Mouse (Mus musculus): Measurements from ENCODE around the gene Myo5c. TPM values are rescaled to one million over a fixed set of nuclear protein-coding genes. Genes with fewer than 3 reads are reported as not detected.

Gene Myo5c
- polyA plus RNA-seq, 1 experiment from 2014 or later: 0.95 TPM

DNA sequence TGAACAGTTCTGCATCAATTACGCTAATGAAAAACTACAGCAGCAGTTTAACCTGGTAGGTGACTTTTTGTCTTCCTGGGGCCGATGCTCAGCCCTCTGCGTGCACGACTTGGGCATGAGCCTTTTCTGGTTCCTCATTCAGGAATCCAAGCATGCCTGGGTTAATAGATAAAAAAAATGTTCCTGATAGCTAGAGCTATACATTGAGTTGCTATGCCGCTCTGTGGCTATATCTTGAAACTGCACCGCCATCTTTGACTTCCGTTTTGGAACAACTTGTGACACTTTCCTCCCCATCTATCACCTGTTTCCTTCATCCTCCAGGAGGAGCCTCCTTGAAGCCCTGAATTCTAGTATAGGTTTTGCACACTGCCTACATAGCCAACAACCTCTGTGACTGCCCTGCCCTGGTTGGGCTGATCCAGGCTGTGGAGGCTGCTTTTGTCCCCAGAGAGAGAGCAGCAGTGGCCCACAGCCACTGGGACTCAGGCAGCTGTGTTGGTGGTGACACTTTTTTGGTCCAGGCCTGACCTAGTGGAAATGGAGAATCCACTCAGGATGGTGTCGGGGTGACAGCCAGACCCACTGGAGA is 30.5 kb downstream of the Myo5c start:
- Histone ChIP-seq H3K4me1 (ENCODE audit: control insufficient read depth, insufficient read depth, low read length) (peaks cover 8% of the 10 kb centered on the region), H3K9me3 (ENCODE audit: control insufficient read depth, low read length) (no peaks in the 10 kb centered on the region), H3K27ac (replicated peaks; ENCODE audit: low read depth, low read length) (no peak overlapping the region), H3K4me2 (ENCODE audit: low read depth, severe bottlenecking) (no peak overlapping the region), H3K4me3 (ENCODE audit: low read depth, low read length) (no peak overlapping the region), H3K9ac (ENCODE audit: low read length) (no peak overlapping the region), H3K27me3 (ENCODE audit: control insufficient read depth, insufficient read depth, low read length) (no peaks in the 10 kb centered on the region), H3K36me3 (ENCODE audit: control insufficient read depth, insufficient read depth, low read length) (no peaks in the 10 kb centered on the region)
- DNase-seq (ENCODE audit: low spot score) (no peak), ATAC-seq (ENCODE audit: insufficient number of reproducible peaks, low FRiP score, low TSS enrichment, low read depth) (no peak)
- 79% methylated on average over 8 of the region's 8 CpGs for WGBS

DNA sequence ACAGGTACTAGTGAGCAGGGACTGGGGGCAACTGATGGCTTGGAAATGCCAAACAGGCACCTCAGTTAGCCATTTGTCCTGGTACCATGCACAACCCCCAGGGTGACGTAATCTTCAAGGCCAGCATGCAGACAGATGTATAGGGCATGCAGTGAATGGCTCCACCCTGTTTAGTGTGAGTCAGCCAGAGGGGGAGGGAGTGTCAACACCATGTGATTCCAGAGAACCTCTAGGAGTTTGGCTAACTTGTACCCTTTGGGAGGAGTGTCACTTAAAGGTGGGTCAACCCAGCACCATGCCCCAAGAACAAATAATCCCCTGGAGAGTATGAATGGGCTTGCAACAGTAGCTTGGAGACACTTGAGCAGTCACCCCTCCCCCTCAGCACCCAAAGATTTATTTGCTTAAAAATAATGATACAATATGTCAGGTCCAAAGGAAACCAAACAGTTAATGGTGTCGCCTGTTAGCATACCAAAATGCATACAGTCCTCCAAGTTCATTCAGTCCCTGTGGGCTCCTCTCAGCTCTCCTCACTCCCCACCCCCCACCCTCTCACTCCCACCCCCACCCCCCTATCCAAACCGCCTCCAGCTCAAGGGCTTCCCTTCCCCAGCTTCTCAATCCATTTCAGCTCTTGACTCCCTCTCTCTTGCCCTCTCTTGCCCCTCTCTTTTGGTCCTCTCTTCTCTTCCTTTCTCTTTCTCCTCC is 32.3 kb downstream of the Myo5c start:
- DNase-seq (ENCODE audit: low spot score) (no peak), ATAC-seq (ENCODE audit: insufficient number of reproducible peaks, low FRiP score, low TSS enrichment, low read depth) (0 out of 2 replicates have a peak, but pooled peaks have one; percentile 42)
- Histone ChIP-seq H3K4me1 (ENCODE audit: control insufficient read depth, insufficient read depth, low read length) (peaks cover 8% of the 10 kb centered on the region), H3K9ac (ENCODE audit: low read length) (no peak overlapping the region), H3K27ac (replicated peaks; ENCODE audit: low read depth, low read length) (no peak overlapping the region), H3K4me2 (ENCODE audit: low read depth, severe bottlenecking) (no peak overlapping the region), H3K9me3 (ENCODE audit: control insufficient read depth, low read length) (no peaks in the 10 kb centered on the region), H3K4me3 (ENCODE audit: low read depth, low read length) (no peak overlapping the region), H3K27me3 (ENCODE audit: control insufficient read depth, insufficient read depth, low read length) (no peaks in the 10 kb centered on the region), H3K36me3 (ENCODE audit: control insufficient read depth, insufficient read depth, low read length) (no peaks in the 10 kb centered on the region)
- WGBS: 45% methylated on average over 3 of the region's 3 CpGs

DNA sequence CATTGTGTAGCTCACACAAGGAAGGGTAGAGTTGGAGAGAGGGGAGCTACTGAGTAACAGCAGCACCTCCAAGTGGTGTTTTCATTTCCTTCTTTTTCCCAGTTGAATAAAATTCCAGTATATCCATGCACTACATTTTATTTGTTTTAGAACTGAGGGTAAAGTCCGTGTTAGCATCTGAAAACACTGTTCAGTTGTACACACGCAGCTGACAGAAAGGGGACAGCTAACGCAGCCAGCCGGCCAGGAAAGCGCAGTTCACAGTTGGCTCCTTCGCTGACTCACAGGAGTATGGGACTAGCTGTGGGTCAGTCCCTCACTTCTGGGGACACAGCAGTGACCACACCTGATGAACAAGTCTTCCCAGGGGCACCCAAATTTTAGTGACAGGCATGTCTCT is 35.3 kb downstream of the Myo5c start:
- H3K4me1 ChIP-seq (ENCODE audit: control insufficient read depth, insufficient read depth, low read length): no peaks in the 10 kb centered on the region
- DNase-seq (ENCODE audit: low spot score): no peak
- no peaks in the 10 kb centered on the region for H3K27me3 ChIP-seq (ENCODE audit: control insufficient read depth, insufficient read depth, low read length)
- no peaks in the 10 kb centered on the region for H3K36me3 ChIP-seq (ENCODE audit: control insufficient read depth, insufficient read depth, low read length)
- 84% methylated on average over 6 of the region's 6 CpGs for WGBS
- no peak overlapping the region for H3K9ac ChIP-seq (ENCODE audit: low read length)
- H3K9me3 ChIP-seq (ENCODE audit: control insufficient read depth, low read length): no peaks in the 10 kb centered on the region
- no peak overlapping the region for H3K4me3 ChIP-seq (ENCODE audit: low read depth, low read length)
- H3K4me2 ChIP-seq (ENCODE audit: low read depth, severe bottlenecking): no peak overlapping the region
- no peak for ATAC-seq (ENCODE audit: insufficient number of reproducible peaks, low FRiP score, low TSS enrichment, low read depth)
- H3K27ac ChIP-seq (replicated peaks; ENCODE audit: low read depth, low read length): no peak overlapping the region

DNA sequence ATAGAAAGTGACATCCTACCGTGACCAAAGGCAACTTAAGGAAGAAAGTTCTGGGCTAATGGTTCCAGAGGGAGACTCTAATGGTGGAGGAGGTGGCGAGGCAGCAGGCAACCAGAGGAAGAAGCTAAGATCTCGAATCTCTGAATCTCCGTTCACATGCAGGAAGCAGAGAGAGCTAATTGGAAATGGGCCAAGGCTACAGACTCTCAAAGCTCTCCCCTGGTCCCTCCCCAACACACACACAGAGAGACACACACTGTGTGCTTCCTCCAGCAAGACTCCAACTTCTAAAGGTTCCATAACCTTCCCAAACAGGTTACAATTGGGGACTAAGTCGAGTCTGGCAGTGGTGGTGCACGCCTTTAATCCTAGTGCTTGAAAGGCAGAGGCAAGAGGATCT is 38.6 kb downstream of the Myo5c start:
- WGBS: 76% methylated on average over 6 of the region's 6 CpGs
- ATAC-seq (ENCODE audit: insufficient number of reproducible peaks, low FRiP score, low TSS enrichment, low read depth) (no peak), DNase-seq (ENCODE audit: low spot score) (no peak)
- no peak overlapping the region for H3K4me2 ChIP-seq (ENCODE audit: low read depth, severe bottlenecking)
- H3K27me3 ChIP-seq (ENCODE audit: control insufficient read depth, insufficient read depth, low read length): no peaks in the 10 kb centered on the region
- no peak overlapping the region for H3K27ac ChIP-seq (replicated peaks; ENCODE audit: low read depth, low read length)
- no peaks in the 10 kb centered on the region for H3K4me1 ChIP-seq (ENCODE audit: control insufficient read depth, insufficient read depth, low read length)
- no peak overlapping the region for H3K4me3 ChIP-seq (ENCODE audit: low read depth, low read length)
- no peaks in the 10 kb centered on the region for H3K9me3 ChIP-seq (ENCODE audit: control insufficient read depth, low read length)
- H3K9ac ChIP-seq (ENCODE audit: low read length): no peak overlapping the region
- no peaks in the 10 kb centered on the region for H3K36me3 ChIP-seq (ENCODE audit: control insufficient read depth, insufficient read depth, low read length)

DNA sequence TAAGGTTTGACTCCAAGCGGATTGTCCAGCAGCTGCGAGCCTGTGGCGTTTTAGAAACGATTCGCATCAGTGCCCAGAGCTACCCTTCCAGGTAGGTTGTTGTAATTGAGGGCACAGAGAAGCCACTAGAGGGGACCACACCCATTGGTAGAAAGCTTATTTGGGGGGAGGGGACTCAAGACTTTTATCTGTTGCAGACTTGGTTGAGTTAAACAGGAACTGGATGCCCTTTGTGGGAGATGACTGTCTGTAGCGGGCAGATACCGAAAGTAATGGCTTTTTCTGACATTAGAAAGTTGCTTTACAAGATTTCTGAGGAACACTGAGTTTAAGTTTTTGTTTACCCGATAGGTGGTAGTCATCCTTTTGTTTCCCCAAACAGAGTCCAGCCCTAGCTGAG is 39.7 kb downstream of the Myo5c start:
- Histone ChIP-seq H3K36me3 (ENCODE audit: control insufficient read depth, insufficient read depth, low read length) (no peaks in the 10 kb centered on the region), H3K9me3 (ENCODE audit: control insufficient read depth, low read length) (no peaks in the 10 kb centered on the region), H3K27me3 (ENCODE audit: control insufficient read depth, insufficient read depth, low read length) (no peaks in the 10 kb centered on the region), H3K4me3 (ENCODE audit: low read depth, low read length) (no peak overlapping the region), H3K4me1 (ENCODE audit: control insufficient read depth, insufficient read depth, low read length) (no peaks in the 10 kb centered on the region), H3K27ac (replicated peaks; ENCODE audit: low read depth, low read length) (no peak overlapping the region), H3K4me2 (ENCODE audit: low read depth, severe bottlenecking) (no peak overlapping the region), H3K9ac (ENCODE audit: low read length) (no peak overlapping the region)
- 93% methylated on average over 8 of the region's 8 CpGs for WGBS
- DNase-seq (ENCODE audit: low spot score) (no peak), ATAC-seq (ENCODE audit: insufficient number of reproducible peaks, low FRiP score, low TSS enrichment, low read depth) (no peak)

DNA sequence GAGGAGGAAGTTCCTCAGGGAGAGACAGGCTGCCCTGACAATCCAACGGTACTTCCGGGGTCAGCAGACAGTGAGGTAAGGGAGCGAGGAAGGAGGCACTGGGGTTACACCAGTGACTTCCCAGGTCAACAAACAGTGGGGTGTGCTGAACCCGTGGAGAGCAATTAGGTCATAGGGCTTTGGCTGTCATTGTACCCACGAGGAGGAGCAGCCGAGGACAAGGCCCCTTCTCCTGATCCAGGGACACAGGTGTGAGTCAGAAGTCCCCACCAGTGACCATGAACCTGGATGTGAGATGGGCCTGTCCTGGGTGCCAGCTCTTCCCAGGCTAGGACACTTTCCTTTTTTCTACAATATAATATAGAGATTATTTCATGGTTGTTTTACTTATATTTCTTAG is 41.8 kb downstream of the Myo5c start:
- DNase-seq (ENCODE audit: low spot score) (no peak), ATAC-seq (ENCODE audit: insufficient number of reproducible peaks, low FRiP score, low TSS enrichment, low read depth) (no peak)
- 71% methylated on average over 6 of the region's 6 CpGs for WGBS
- H3K36me3 ChIP-seq (ENCODE audit: control insufficient read depth, insufficient read depth, low read length): no peaks in the 10 kb centered on the region
- no peaks in the 10 kb centered on the region for H3K9me3 ChIP-seq (ENCODE audit: control insufficient read depth, low read length)
- no peak overlapping the region for H3K4me2 ChIP-seq (ENCODE audit: low read depth, severe bottlenecking)
- no peak overlapping the region for H3K4me3 ChIP-seq (ENCODE audit: low read depth, low read length)
- no peaks in the 10 kb centered on the region for H3K27me3 ChIP-seq (ENCODE audit: control insufficient read depth, insufficient read depth, low read length)
- H3K27ac ChIP-seq (replicated peaks; ENCODE audit: low read depth, low read length): no peak overlapping the region
- H3K9ac ChIP-seq (ENCODE audit: low read length): no peak overlapping the region
- no peaks in the 10 kb centered on the region for H3K4me1 ChIP-seq (ENCODE audit: control insufficient read depth, insufficient read depth, low read length)

DNA sequence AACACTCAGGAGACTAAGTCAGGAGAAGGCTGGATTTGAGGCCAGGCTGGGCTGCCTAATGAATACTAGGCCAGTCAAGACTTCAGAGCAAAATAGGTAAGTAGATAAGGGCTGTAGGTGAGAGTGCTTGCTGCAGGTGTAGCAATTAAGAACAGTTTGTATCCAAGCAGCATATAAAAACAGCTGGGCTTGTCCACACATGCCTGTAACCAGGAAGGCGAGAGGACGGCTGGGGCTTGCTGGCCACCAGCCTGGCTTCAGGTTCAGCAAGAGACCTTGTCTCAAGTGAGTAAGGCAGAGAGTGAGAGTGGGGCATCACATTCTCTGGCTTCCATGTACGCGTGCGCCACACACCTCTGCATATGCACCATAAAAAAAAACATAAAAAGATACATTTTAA is 42.7 kb downstream of the Myo5c start:
- Histone ChIP-seq H3K27me3 (ENCODE audit: control insufficient read depth, insufficient read depth, low read length) (no peaks in the 10 kb centered on the region), H3K9ac (ENCODE audit: low read length) (no peak overlapping the region), H3K36me3 (ENCODE audit: control insufficient read depth, insufficient read depth, low read length) (no peaks in the 10 kb centered on the region), H3K4me2 (ENCODE audit: low read depth, severe bottlenecking) (no peak overlapping the region), H3K9me3 (ENCODE audit: control insufficient read depth, low read length) (no peaks in the 10 kb centered on the region), H3K27ac (replicated peaks; ENCODE audit: low read depth, low read length) (no peak overlapping the region), H3K4me1 (ENCODE audit: control insufficient read depth, insufficient read depth, low read length) (no peaks in the 10 kb centered on the region), H3K4me3 (ENCODE audit: low read depth, low read length) (no peak overlapping the region)
- DNase-seq (ENCODE audit: low spot score): no peak
- ATAC-seq (ENCODE audit: insufficient number of reproducible peaks, low FRiP score, low TSS enrichment, low read depth): no peak
- 90% methylated on average over 5 of the region's 5 CpGs for WGBS

DNA sequence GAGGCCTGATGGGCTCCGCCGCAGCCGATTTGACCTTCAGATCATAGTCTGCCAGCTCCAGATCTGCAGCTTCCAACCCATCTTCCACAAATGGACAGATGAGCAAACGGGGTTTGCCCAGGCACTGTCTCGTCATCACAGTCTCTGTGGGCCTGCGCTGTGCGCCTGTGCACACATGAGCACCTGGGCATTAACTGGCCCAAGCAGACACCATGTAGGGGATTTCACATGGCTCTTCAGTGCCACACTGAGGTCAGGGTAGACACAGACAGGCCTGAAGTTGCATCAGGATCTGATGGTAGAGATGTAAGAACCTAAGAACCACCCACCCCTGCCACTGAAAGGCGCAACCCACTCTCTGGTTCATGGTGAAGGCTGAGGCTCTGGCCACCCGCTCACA is 43.2 kb downstream of the Myo5c start:
- Histone ChIP-seq H3K36me3 (ENCODE audit: control insufficient read depth, insufficient read depth, low read length) (no peaks in the 10 kb centered on the region), H3K27me3 (ENCODE audit: control insufficient read depth, insufficient read depth, low read length) (no peaks in the 10 kb centered on the region), H3K27ac (replicated peaks; ENCODE audit: low read depth, low read length) (no peak overlapping the region), H3K4me2 (ENCODE audit: low read depth, severe bottlenecking) (no peak overlapping the region), H3K9me3 (ENCODE audit: control insufficient read depth, low read length) (no peaks in the 10 kb centered on the region), H3K4me1 (ENCODE audit: control insufficient read depth, insufficient read depth, low read length) (no peaks in the 10 kb centered on the region), H3K9ac (ENCODE audit: low read length) (no peak overlapping the region), H3K4me3 (ENCODE audit: low read depth, low read length) (no peak overlapping the region)
- ATAC-seq (ENCODE audit: insufficient number of reproducible peaks, low FRiP score, low TSS enrichment, low read depth) (no peak), DNase-seq (ENCODE audit: low spot score) (no peak)
- 92% methylated on average over 9 of the region's 9 CpGs for WGBS

DNA sequence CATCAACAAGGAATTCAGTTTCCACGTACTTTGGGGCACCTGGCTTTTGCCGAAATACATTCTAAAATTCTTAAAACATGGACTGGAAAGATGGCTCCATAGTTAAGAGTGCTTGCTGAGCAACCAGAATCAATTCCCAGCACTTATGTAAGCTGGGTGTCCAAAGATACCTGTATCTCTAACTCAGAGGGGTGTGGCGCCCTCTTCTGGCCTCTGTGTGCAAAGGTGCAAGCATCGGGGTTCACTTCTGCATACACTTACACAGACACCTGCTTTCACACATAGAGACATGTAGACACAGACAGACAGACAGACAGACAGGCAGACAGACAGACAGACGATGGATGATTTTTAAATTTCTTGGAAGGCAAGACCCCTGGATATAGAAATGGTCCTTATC is 49.0 kb downstream of the Myo5c start:
- Histone ChIP-seq H3K4me3 (ENCODE audit: low read depth, low read length) (no peak overlapping the region), H3K27ac (replicated peaks; ENCODE audit: low read depth, low read length) (no peak overlapping the region), H3K27me3 (ENCODE audit: control insufficient read depth, insufficient read depth, low read length) (no peaks in the 10 kb centered on the region), H3K4me2 (ENCODE audit: low read depth, severe bottlenecking) (no peak overlapping the region), H3K9ac (ENCODE audit: low read length) (no peak overlapping the region), H3K36me3 (ENCODE audit: control insufficient read depth, insufficient read depth, low read length) (no peaks in the 10 kb centered on the region), H3K9me3 (ENCODE audit: control insufficient read depth, low read length) (no peaks in the 10 kb centered on the region), H3K4me1 (ENCODE audit: control insufficient read depth, insufficient read depth, low read length) (no peaks in the 10 kb centered on the region)
- ATAC-seq (ENCODE audit: insufficient number of reproducible peaks, low FRiP score, low TSS enrichment, low read depth) (no peak), DNase-seq (ENCODE audit: low spot score) (peak; percentile 68)
- 41% methylated on average over 5 of the region's 5 CpGs for WGBS
